Mouse (Mus musculus): ENCODE results near the gene Mkrn3. TPM values are rescaled to one million over a fixed set of nuclear protein-coding genes. Genes with fewer than 3 reads are reported as not detected.

The Mkrn3 gene
- polyA plus RNA-seq, 1 experiment: 1.5 TPM

- no peak for DNase-seq (ENCODE audit: low read depth)
Measured at GRCm38 (mm10) chr7:62378529-62378928, 41.4 kb downstream of the Mkrn3 start.

GRCm38 (mm10) chr7:62377313-62377712 is 42.6 kb downstream of the Mkrn3 start:
- no peak for DNase-seq (ENCODE audit: low read depth)

- no peak for DNase-seq (ENCODE audit: low read depth)
Measured at GRCm38 (mm10) chr7:62376510-62377304, 43.2 kb downstream of the Mkrn3 start, which contains the start of gene Magel2. Magel2 (plus strand) TSS chr7:62377010.

- no peak for DNase-seq (ENCODE audit: low read depth)
Measured at GRCm38 (mm10) chr7:62375658-62376057, 44.3 kb downstream of the Mkrn3 start.

Other genes starting within 250 kb of the Mkrn3 start
- 12.7 and 17.2 TPM in 2 replicates for gene Ndn, start 73.6 kb downstream of the Mkrn3 start, polyA plus RNA-seq (2012; rRNA removed)
- gene Magel2, start 43.1 kb downstream of the Mkrn3 start, polyA plus RNA-seq (2012; rRNA removed): not detected in 2 replicates
- 0.45 and 0.52 TPM in 2 replicates for gene Peg12, start 44.4 kb upstream of the Mkrn3 start, polyA plus RNA-seq (2012; rRNA removed)